Mouse (Mus musculus) granulocyte monocyte progenitor cell, adult 5-6 weeks (primary cell): ENCODE results near the gene Tbc1d22b. TPM values are rescaled to one million over a fixed set of nuclear protein-coding genes. Genes with fewer than 3 reads are reported as not detected.
"Not testable (repeated sequence)": the region's sequence is repeated elsewhere in the genome, so short reads cannot be mapped to it uniquely, and the experiment has no call there.

Experiments used
- ATAC-seq: replicated peaks from 2 replicates; pipeline ENCODE4 v1.8.0; 2016; ENCODE audit warnings: mild to moderate bottlenecking, moderate TSS enrichment, inconsistent platforms; ENCODE audit not compliant: poor library complexity, severe bottlenecking
- total RNA-seq, 2 experiments: library from RNA; stranded (forward) in 1 of 2; stranded (reverse) in 1 of 2; fragments of 200-712, 200-1000 nt in 1 of 2; fragments of >200 nt in 1 of 2; fragmentation: Nextera tagmentation in 1 of 2; gene quantifications; 2 replicates each; pipeline ENCODE4 v1.2.3; 2014 to 2017

Tbc1d22b gene
- total RNA-seq, 2 experiments from 2014 or later: 10.2 to 24.8 TPM

- ATAC-seq: no peak
Measured at GRCm38 (mm10) chr17:29586921-29587320, 37.3 kb downstream of the Tbc1d22b start.

DNA sequence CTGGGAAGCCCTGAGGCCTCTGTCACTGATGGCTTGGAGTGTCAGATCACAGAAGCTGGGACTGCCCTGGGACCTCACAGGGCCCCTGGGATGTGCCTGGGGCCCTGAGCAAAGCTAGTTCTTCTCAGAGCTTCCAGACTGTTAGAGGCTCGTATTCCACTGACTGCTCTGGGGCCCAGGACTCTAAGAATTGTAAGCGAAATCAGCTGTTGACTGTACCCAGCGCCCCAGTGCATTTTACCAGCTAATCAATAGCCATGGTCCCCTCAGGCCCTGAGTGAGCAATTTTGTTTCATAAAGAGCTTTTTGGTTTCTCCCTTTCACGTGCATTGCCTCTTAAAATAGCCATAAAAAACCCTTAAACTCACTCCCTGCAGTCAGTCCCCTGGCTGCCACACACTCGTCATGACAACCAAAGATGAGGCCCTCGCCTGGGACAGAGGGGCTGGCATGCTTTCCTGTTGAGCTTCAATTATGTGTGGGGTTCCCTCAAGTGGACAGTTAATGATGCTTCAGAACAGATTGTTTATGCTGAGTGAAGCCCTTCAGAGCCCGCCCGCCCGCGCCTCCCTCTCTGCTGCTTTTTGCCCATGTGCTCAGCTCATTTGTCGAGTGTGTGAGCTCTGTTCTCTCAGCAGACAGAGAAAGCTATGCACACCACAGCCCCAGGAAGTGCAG, 39.8 kb downstream of the Tbc1d22b start:
- no peak for ATAC-seq

- no peak for ATAC-seq
Measured at GRCm38 (mm10) chr17:29595891-29596770, 46.5 kb downstream of the Tbc1d22b start.

- no peak for ATAC-seq
Measured at GRCm38 (mm10) chr17:29596771-29597132, 47.2 kb downstream of the Tbc1d22b start.

- no peak for ATAC-seq
Measured at GRCm38 (mm10) chr17:29599051-29599450, 49.5 kb downstream of the Tbc1d22b start.

DNA sequence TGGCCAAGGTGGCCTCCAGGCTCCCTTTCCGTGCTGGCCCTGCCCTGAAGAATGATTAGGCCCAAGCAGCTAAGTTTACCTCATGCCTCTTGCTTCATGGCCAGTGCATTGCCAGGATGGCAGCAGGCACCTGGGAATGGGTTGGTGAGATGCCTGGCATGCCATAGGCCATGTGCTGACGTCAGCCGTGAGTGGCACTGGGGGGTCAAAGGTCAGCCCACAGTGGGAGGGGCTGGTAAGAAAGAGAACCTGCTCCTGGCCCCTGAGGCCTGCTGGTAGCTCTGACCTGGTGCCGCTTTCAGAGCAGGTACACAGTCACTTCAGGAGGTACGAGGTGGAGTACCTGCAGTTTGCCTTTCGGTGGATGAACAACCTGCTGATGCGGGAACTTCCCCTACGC, 50.0 kb downstream of the Tbc1d22b start:
- ATAC-seq: no peak

- peak; percentile 78 for ATAC-seq
Measured at GRCm38 (mm10) chr17:29601391-29601790, 51.8 kb downstream of the Tbc1d22b start.

DNA sequence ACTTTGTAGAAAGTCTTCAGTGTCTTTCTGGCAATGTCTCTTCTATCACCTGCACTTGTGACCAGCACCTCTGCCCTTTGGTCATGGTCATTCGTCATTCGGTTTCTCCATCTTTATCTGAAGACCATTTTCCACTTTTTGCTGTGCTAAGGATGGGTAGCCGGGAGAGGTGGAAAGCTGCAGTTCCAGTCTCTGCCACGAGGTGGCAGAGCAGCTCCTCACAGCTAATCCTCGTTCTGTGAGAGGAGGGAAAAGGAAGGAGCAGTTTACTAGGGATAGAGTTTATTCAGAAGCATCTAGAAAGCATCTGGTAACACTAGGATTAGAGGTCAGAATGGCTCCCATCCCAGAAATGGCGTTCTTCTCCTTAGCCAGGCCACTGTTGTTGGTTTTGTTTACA, 53.7 kb downstream of the Tbc1d22b start:
- peak; percentile 49 for ATAC-seq

DNA sequence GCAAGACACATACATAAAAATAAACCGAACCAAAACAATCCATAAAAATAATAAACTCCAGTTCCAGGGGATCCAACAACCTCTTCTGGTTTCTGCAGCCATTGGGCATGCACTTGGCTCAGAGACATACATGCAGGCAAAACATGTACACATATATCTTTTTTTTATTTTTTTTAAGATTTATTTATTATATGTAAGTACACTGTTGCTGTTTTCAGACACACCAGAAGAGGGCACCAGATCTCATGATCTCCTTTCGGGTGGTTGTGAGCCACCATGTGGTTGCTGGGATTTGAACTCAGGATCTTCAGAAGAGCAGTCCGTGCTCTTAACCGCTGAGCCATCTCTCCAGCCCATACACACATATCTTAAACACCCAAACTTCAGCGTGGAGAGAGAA, 63.9 kb downstream of the Tbc1d22b start:
- ATAC-seq: not testable (repeated sequence)

GRCm38 (mm10) chr17:29614115-29615023, 64.8 kb downstream of the Tbc1d22b start, which contains the start of the genes Rnf8 and Gm28043:
Gene Rnf8, plus strand, starts transcription at chr17:29614790.
Gene Gm28043, plus strand, starts transcription at chr17:29614876.
- peak; percentile 95 for ATAC-seq

DNA sequence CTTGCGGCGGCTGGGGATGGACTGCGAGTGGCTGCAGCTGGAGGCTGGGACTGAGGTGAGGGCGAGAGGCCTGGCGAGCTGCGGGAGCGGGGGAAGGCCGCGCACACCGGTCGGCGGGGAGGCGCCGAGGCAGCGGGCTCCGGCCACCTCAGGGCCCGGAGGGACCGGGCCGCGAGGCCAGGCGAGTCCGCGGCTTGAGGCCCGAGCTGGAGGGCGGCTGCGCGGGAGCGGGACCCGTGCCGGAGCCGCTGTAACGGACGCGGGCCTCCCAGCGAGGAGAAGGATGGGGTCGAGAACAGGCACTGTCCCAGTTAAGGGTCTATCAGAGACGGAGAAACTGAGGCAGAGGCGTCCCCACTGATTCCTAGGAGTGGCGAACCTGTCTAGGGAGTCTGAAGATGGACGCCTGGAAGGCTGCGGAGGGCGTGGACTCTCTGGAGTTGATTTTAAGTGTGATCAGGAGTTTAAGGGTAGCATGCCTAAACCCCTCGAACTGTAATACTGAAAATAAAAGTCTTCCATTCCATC, 65.5 kb downstream of the Tbc1d22b start:
- ATAC-seq: no peak

DNA sequence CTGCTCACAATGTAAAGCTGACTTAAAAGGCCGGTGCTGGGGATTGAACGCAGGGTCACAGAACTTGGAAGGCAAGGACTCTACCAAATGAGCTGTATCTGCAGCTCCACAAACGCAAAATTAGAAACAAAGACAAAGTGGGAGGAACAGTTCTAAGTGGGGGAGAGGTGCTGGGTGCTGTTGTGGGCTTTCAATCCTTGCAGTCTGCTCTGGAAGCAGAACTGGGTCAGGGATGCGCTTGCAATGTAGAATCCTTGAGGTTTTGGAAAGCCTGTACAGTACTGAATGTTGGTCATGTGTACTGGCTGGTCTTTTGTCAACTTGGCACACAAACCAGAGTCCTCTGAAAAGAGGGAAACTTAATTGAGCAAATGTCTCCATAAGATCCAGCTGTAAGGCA, 66.0 kb downstream of the Tbc1d22b start:
- no peak for ATAC-seq

DNA sequence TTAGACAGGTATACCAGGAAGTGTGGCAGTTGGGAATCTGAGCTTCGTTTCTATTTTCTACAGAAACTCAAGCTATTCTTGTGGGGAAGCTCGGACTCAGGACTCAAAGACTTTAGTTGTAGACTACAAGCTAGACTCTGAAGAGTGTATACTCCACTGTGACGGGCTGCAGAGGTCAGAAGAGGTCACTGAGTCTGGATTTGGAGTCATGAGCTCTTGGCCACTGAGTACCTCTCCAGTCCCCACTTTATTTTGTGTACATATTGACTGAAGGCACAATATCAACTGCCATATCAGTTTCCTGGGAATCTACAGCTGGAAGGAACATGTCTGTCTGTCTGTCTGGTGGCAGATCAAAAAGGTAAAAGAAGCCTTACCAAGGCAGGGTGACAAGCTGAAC, 69.6 kb downstream of the Tbc1d22b start:
- no peak for ATAC-seq

DNA sequence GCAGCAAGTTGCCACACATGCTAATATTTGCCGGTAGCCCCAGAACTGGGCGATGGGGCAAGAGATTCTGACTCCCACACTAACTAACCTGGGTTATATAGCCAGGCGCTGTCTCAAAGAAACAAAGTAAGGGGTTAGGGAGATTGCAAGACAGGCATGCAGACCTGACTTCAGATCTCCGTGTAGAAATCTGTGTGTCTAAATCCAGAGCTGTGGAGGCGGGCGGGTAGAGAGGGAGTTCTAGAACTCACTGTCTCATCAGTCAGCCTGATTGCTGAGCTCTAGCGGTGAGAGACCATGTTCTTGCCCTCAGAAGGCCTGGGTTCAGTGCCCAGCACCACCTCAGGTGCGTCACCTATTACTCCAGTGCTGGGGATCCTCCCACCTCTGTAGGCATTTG, 73.9 kb downstream of the Tbc1d22b start:
- no peak for ATAC-seq

- no peak for ATAC-seq
Measured at GRCm38 (mm10) chr17:29627285-29627684, 77.7 kb downstream of the Tbc1d22b start.

- no peak for ATAC-seq
Measured at GRCm38 (mm10) chr17:29628946-29629345, 79.4 kb downstream of the Tbc1d22b start.

DNA sequence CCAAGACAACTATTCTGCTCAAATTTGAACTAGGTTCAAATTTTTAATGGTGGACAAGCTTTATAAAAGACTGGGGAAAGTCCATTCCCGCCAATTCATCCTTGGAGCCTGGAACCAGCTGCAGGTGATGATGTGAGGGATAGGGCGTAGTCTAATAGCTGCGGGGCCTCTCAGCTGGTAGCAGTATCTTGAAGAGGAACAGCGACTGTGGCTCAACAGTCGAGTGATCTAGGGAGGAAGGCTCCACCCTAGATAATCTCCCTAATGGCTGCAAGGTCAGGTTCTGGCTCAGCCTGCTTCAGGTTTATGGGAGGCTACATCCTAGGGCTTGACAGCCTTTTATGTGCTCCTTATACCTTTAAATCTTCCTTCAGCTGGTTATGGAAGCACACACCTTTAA, 80.0 kb downstream of the Tbc1d22b start:
- no peak for ATAC-seq

DNA sequence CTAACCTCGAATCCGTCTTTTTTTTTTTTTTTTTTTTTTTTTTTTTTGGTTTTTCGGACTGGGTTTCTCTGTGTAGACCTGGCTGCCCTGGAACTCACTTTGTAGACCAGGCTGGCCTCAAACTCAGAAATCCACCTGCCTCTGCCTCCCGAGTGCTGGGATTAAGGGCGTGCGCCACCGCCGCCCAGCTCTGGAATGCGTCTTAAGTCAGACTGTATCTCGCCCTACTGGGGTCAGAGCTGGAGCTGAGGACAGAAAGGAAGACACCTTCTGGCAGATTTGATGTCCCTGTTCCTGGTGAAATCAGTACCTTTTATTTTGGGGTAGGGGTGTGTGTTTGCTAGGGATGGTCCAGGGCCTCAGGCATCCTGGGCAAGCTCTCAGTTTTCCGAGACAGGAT, 82.7 kb downstream of the Tbc1d22b start:
- no peak for ATAC-seq

DNA sequence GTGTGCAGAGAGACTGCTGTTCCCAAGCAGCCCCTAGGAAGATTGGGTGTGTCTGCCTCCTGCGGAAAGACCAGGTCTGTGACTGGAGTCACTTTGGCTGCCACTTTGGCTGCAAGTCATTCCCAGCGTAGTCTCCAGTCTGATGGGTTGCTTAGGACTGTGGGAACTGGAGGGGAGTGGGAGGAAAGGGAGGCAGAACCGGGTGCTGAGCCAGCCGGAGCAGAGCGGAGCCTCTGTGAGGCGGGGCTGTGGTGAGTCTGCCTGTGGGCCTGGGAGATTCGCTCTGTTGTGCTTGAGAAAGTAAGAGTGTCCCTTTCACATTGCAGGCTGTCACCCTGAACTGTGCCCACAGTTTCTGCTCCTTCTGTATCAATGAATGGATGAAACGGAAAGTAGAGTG, 85.9 kb downstream of the Tbc1d22b start:
- ATAC-seq: no peak

GRCm38 (mm10) chr17:29636118-29636517, 86.5 kb downstream of the Tbc1d22b start:
- no peak for ATAC-seq
